Mouse (Mus musculus) thymus, adult 2 months (tissue): ENCODE measurements around the gene Dcun1d3.

Experiments used
- CTCF ChIP-seq: fragments of 200-500 bp; IDR thresholded peaks from 2 replicates; pipeline ENCODE4 v1.5.1; 2012; ENCODE audit warnings: mild to moderate bottlenecking, control low read depth, low read length, moderate library complexity, borderline replicate concordance; ENCODE audit not compliant: control insufficient read depth, poor library complexity, insufficient read depth; ENCODE audit errors: extremely low read depth
- POLR2A ChIP-seq: fragments of 200-500 bp; IDR thresholded peaks from 2 replicates; pipeline ENCODE4 v1.6.1; 2012; ENCODE audit warnings: mild to moderate bottlenecking, low read length, control low read depth, moderate library complexity; ENCODE audit not compliant: control insufficient read depth, poor library complexity, insufficient read depth; ENCODE audit errors: extremely low read depth

DNA sequence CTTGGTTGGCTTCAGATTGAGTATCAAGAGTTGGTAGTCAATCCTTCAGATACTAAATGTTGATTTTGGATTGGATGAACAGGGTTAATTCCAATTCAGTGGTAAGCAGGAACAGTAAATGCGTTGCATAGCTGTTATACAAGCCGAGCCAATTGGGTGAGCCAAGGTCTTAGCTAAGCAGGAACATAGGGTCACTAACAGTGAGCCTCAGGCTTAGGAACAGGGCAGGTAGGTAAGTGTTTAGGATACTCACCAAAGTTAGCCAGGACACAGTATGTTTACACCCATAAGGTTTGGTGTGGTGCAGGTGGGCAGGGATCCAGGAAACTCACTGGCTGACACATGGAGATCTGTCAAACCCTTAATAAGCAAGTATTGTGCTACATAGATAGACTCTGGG is 48.7 kb downstream of the Dcun1d3 start:
- TF ChIP-seq CTCF (no peak), POLR2A (no peak)
